In genomic region chr1:165687861-165688260, GRCm38 (mm10) we compare ENCODE assay signal across 14 mouse cellular contexts.
"Had no signal": no experiment of that assay in that cellular context is flagged by ENCODE, and none has a peak within 500 bp of the region (broad histone marks: within the 10 kb centered on the region; RNA-seq: fewer than 3 reads in every experiment).

No protein-coding gene starts in this region.

- DNase-seq: kidney, postnatal 25 days; lung, embryonic 14.5 days; retina, postnatal 1 day; right cerebral cortex, postnatal 4 days; spleen, adult 18-20 months; thymus, adult 2 months; thymus, postnatal 25 days had no signal

- H3K36me3 ChIP-seq: limb, embryonic 15.5 days; liver, embryonic 12.5 days; midbrain, embryonic 12.5 days; neural tube, embryonic 13.5 days; stomach, embryonic 15.5 days had no signal

- H3K4me2 ChIP-seq: limb, embryonic 15.5 days; liver, embryonic 12.5 days; lung, embryonic 14.5 days; midbrain, embryonic 12.5 days; neural tube, embryonic 13.5 days; stomach, embryonic 15.5 days had no signal

- ATAC-seq: liver, embryonic 12.5 days; midbrain, embryonic 16.5 days had no signal

- H3K4me1 ChIP-seq: midbrain, embryonic 12.5 days had no signal

- H3K9me3 ChIP-seq: limb, embryonic 15.5 days; liver, embryonic 12.5 days; midbrain, embryonic 12.5 days; neural tube, embryonic 13.5 days; stomach, embryonic 15.5 days had no signal

- H3K27ac ChIP-seq: left cerebral cortex, adult 2 months; limb, embryonic 15.5 days; liver, embryonic 12.5 days; midbrain, embryonic 12.5 days; neural tube, embryonic 13.5 days; stomach, embryonic 15.5 days had no signal

- H3K27me3 ChIP-seq: limb, embryonic 15.5 days; liver, embryonic 12.5 days; midbrain, embryonic 12.5 days; neural tube, embryonic 13.5 days; stomach, embryonic 15.5 days had no signal

- H3K4me3 ChIP-seq: left cerebral cortex, adult 2 months; limb, embryonic 15.5 days; liver, embryonic 12.5 days; midbrain, embryonic 12.5 days; neural tube, embryonic 13.5 days; stomach, embryonic 15.5 days had no signal

- H3K9ac ChIP-seq: limb, embryonic 15.5 days; liver, embryonic 12.5 days; lung, embryonic 14.5 days; midbrain, embryonic 12.5 days; neural tube, embryonic 13.5 days; stomach, embryonic 15.5 days had no signal
